Mouse (Mus musculus) testis, postnatal 10 days (tissue): Measurements from ENCODE around the gene Tprg.

ENCODE experiments used
- DNase-seq: peaks from one replicate; pipeline ENCODE4 v3.0.0; 2021; ENCODE audit warnings: low spot score

Tprg gene

GRCm38 (mm10) chr16:25333279-25334219, 46.9 kb downstream of the Tprg start:
- no peak for DNase-seq

GRCm38 (mm10) chr16:25335058-25335703, 48.6 kb downstream of the Tprg start:
- DNase-seq = no peak

DNA sequence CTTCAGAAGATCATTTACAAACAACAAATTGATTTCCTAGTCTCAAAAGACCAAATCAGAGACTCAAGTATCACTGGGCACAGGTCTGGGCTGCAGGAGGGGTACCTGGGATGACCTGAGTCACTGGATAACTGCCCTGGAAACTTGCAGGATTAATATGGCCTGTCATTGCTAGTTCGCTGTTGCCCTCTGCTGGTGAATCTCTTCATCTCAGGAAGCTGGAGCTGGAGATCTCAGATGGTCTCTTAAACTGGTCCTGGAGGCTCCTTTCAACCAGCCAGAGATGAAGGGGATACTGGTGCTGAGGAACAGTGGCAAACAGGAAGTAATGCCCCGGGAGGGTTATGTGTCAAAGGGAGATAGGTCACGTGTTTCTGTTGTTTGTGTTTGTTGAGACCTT, 63.0 kb downstream of the Tprg start:
- DNase-seq = peak; percentile 80

GRCm38 (mm10) chr16:25367834-25368233, 81.2 kb downstream of the Tprg start:
- DNase-seq = no peak

GRCm38 (mm10) chr16:25369984-25370412, 83.4 kb downstream of the Tprg start:
- no peak for DNase-seq

- no peak for DNase-seq
Observed at GRCm38 (mm10) chr16:25374121-25374520, 87.5 kb downstream of the Tprg start.

GRCm38 (mm10) chr16:25374775-25375174, 88.2 kb downstream of the Tprg start:
- peak; percentile 46 for DNase-seq

GRCm38 (mm10) chr16:25376720-25377373, 90.2 kb downstream of the Tprg start:
- DNase-seq = peak; percentile 86

- DNase-seq = no peak
Observed at GRCm38 (mm10) chr16:25377695-25378094, 91.1 kb downstream of the Tprg start.

DNA sequence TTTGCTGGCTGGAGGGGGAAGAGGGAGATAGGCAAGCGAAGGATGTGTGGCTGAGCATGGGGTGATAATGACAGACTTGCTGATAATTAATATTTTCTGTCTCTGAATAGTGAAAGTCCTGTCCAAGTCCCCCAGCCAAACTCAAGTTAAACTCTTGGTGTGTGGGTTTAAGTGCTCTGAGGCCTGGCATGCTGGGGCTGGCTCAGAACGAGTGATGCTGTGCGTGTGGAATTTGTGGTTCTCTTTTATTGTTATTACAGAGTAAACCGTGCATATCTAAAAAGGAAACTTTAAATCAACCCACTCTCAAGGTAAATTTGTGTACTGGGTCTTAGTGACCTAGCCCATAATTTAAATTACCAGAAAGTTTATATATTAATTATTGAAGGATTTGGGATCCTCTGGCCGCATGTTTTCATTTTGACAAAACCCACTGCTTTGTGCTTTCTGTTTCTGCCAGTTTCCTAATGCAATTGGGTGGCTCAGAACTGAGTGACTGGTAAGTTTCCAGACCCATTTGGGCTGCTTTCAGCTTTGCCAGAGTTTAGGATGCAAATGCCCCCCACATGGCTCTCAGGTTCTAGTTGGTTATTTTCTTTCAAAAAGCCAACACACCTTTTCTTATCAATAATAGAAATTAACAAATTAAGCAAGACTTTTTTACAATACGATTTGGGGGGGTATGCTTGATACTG, 99.0 kb downstream of the Tprg start:
- DNase-seq = no peak

DNA sequence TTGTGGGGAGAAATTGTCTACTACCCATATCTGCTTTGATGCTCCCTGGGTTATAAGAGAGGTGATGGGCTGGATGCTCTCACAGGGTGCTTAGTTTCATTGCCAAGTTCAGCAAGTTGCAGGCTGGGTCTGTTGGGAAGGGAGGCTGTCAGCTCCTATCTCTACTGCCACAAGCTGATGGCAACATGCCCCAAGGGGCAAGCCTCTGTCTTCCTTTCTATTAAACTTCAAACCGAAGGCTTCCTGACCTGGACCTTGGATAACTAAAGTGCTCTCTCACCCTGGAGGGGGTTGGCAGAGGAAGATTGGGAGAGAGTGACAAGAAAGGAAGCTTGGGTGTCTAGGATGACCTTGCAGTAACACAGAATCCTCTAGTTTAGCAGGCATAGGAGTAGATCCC, 108.1 kb downstream of the Tprg start:
- no peak for DNase-seq

DNA sequence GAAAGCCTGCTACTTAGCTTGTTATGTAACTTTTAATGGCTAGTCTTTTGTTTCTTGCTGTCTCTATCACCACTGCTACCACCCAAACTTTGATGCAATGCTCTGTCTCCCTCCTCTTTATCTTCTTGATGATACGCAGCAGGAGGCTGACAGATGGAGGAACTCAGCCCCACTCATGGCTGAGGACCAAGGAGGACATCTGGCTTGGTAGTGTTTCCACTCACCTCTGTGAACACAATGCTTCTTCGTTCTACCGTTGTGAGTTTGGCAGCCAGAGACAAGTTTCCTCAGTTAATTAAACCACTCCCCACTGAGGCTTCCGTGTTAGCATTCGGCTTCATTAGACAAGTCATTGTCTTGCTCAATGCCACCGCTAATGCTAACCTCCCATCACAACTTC, 117.5 kb downstream of the Tprg start:
- no peak for DNase-seq

DNA sequence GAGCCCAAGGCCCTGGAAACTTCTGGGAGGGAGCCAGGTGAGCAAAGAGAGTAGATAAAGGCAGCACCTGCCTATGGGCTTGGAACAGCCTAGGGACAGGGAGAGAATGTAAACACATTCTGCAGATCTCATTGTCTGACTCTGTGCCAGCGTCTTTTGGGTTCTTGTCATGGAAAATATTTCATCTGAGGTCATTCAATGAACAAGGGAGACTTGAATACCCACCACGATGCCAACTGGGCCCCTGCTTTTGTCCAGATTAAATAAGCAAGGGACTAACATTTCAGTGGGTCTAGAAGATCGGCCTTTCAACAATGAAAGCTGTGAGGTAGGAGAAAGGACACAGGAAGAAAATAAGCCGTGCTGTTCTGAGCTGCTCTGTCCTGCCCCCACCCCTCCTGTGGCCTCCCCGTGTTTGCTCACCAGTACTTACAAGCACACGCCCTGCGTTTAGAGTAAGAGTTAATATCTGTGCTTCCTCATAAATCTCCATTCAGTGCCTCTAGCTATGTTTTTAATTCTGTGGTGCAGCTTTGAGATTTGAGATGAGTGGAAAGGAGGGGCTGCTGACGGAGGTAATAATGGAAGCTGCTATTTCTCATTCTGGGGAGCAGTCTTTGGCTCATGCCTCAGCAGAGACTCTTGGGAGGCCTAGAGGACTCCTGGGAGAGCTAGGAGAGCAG, 120.7 kb downstream of the Tprg start:
- DNase-seq = no peak

DNA sequence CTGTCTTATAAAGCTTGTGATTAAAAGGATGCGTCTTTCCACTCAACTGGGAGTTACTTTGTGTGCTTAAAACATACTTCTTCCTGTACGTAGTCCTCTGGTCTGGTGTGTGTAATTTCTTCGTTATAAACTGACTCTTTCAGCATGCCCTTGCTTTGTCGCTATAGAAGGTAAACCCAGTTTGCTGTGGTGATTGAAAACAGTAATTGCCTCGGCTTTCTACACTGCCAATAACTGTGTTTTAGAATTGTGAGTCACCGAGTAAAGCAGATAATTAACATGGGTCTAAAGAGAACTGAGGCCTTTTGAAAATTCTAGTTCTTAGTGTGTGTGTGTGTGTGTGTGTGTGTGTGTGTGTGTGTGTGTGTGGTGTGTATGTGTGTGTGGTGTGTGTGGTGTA, 121.4 kb downstream of the Tprg start:
- no peak for DNase-seq

GRCm38 (mm10) chr16:25411307-25411706, 124.7 kb downstream of the Tprg start:
- DNase-seq = no peak

DNA sequence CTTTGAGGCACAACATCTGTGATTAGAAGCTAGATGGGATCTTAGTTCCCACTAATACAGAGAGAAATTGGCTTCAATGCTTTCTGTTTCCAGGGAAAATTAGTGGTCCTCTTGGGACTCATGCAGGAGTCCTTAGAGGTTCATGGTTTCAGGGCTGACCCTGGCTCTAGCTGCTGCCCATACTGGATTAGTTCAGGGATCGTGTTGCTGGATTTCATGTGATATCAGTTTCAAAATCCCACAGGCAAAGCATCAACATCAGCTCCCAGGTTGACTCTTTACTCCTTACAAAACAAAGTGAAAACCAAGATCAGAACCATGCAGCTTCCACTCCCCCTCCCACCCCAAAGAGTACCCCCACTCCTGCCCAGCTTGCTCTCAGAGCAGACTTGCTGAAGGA, 127.3 kb downstream of the Tprg start:
- no peak for DNase-seq

GRCm38 (mm10) chr16:25415186-25415585, 128.6 kb downstream of the Tprg start:
- no peak for DNase-seq

DNA sequence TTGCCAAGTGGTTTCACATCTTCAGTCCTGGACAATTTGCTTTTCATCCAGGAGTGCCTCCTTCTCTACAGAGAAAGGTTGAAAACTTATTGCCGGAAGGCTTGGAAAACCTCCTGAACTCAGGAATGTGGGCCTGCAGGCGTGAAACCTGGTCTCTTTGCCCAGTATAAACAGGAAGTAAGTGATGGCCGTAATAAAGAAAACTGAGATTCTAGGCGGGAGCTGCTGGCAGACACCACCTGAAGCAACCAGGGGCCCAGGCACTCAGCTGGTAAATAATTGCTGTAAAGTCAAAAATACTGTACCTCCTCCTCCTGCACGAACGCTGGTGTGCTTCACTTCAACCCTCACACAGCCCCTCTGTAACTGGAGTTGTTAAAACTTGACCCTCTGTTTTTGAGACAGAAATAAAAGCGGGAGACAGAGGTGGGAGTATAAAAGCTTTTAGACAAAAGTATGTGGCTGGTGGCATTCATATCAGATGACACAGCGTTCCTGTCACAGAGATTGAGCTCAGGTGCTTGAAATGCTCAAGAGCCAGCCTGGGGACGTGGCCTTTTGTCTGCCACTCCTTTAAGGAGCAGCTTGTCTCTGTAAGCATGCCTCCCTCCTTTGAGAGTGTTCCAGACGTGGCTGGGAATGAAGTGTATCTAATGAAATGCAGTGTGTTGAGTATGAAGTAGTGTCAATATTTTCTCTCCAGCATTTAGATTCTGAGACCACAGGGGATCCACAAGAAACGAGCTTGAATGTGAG, 131.4 kb downstream of the Tprg start:
- no peak for DNase-seq

DNA sequence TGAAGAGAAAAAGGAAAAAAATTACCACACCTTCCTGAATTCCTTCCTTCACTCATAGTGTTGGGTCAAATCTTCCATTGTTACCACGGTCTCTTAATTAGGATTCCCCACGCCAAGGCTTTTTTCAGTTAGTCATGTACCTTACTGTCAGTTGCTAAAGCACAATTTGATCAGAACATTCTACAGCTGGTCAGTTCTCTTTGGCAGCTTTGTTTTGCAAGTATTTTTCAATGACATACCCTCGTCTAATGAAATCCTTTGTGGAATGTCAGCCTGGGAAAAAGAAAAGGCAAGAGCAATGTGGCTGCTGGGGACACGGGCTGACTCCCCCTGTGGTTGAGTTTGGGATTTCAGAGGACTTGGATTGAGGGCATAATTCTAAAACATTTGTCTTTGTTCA, 136.4 kb downstream of the Tprg start:
- no peak for DNase-seq

DNA sequence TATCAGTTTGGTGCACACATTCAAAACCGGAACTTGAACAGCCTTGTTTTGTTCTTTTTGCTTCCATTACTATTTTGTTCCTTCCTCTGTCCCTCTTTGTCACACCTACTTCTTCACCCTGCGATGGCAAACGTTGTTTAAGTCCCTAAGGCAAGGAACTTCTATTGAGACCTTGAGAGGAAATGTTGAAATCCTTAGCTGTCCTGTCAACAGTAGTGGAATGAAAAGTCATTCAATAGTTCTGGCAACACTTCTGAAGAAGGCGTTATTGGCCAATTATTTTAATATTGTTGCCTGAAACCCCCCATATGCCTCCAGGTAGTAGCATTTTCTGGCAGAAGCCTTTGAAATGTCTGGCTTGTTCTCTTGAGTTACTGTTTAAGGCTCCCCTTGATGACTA, 137.4 kb downstream of the Tprg start:
- DNase-seq = no peak

GRCm38 (mm10) chr16:25424915-25425314, 138.3 kb downstream of the Tprg start:
- no peak for DNase-seq
